Mouse (Mus musculus) megakaryocyte-erythroid progenitor cell, adult 5-6 weeks (primary cell): ENCODE data around the gene Macrod2. TPM values are rescaled to one million over a fixed set of nuclear protein-coding genes. Genes with fewer than 3 reads are reported as not detected.

Source experiments
- ATAC-seq: replicated peaks from 2 replicates; pipeline ENCODE4 v1.8.0; 2016; ENCODE audit warnings: mild to moderate bottlenecking, inconsistent platforms; ENCODE audit not compliant: severe bottlenecking, poor library complexity, low FRiP score, low TSS enrichment
- total RNA-seq, 2 experiments: library from RNA; stranded (forward) in 1 of 2; stranded (reverse) in 1 of 2; fragments of 200-1000, 215-1000 nt in 1 of 2; fragments of >200 nt in 1 of 2; fragmentation: Nextera tagmentation in 1 of 2; gene quantifications; 2 replicates each; pipeline ENCODE4 v1.2.3; 2014 to 2017

The Macrod2 gene
- total RNA-seq, 2 experiments from 2014 or later: 7.4 to 10.8 TPM

- no peak for ATAC-seq
These were observed 609.2 kb downstream of the Macrod2 start for GRCm38 (mm10) chr2:141004326-141004725.

- ATAC-seq: no peak
These were observed 610.5 kb downstream of the Macrod2 start for GRCm38 (mm10) chr2:141005616-141006015.

DNA sequence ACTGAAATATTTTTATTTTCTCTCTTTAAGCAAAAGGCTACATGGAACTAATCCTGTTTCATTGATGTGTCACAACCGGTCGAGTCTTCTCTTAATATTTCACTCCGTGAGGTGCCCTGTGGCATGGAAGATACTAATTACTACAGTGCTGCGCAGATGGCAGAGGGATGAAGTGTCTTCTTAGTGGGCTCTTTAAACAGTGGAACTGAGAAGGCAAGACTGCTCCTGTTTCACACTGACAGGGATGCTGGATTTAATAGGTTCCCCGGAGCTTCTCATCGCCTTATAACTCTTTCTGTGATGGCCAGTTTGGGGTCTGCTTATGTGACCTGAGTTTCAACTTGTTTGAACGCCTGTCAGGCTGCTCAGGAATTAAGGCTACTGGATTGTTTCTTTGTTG is 612.6 kb downstream of the Macrod2 start:
- no peak for ATAC-seq

- no peak for ATAC-seq
These were observed 613.3 kb downstream of the Macrod2 start for GRCm38 (mm10) chr2:141008458-141008857.

DNA sequence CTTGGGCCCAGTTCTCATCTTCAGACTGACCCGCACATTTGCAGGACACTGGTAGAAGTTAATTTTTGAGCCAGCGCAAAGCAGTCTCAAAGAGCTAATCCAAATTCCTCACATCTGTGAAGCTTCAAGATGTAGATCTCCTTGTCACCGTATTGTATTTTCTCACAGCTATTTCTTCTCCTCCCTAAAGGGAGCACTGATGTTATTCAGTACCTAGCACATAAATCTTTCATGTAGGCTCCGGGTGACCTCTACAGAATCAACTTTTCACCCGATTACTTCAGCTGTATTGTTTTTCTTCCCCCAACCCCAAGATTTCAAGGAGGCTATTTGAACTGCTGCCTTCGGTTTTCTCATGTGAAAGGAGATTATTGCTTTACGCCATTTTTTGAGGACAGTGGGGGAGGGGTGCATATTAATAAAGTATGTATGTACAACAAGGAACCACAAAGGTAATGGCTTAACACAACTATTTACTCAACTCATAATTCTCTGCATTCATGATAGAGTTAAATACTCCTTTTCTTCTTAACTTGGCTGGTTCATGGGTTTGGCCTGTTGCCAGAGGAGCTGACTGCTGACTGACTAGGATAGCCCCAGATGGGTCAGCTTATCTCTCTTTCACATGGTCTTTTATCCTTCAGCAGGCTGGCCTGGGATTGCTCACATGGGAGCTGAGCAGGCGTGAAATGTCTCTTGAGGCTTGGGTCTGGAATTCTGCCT is 618.5 kb downstream of the Macrod2 start:
- peak; percentile 91 for ATAC-seq

- ATAC-seq: no peak
These were observed 627.9 kb downstream of the Macrod2 start for GRCm38 (mm10) chr2:141022971-141023370.

DNA sequence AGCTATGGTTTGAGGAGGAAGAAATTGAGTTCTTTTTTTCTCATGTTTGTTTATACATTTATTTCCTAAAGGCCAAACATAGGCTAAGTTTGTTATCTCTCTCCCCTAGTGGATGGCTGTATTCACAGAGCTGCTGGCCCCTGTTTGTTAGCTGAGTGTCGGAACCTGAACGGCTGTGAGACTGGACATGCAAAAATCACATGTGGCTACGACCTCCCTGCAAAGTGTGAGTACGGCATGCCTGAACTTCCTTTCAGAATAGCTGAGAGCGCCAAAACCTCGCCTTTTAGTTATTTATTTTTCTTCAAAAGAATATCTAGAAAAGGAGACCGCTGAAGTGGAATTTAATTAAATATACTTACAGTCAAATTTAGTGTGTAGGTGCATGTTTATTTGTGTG is 628.8 kb downstream of the Macrod2 start:
- no peak for ATAC-seq

- ATAC-seq: no peak
These were observed 629.4 kb downstream of the Macrod2 start for GRCm38 (mm10) chr2:141024316-141025043.

- ATAC-seq: no peak
These were observed 661.8 kb downstream of the Macrod2 start for GRCm38 (mm10) chr2:141056685-141057454.

- ATAC-seq: no peak
These were observed 662.3 kb downstream of the Macrod2 start for GRCm38 (mm10) chr2:141057455-141057833.

- no peak for ATAC-seq
These were observed 679.1 kb downstream of the Macrod2 start for GRCm38 (mm10) chr2:141073981-141074855.

DNA sequence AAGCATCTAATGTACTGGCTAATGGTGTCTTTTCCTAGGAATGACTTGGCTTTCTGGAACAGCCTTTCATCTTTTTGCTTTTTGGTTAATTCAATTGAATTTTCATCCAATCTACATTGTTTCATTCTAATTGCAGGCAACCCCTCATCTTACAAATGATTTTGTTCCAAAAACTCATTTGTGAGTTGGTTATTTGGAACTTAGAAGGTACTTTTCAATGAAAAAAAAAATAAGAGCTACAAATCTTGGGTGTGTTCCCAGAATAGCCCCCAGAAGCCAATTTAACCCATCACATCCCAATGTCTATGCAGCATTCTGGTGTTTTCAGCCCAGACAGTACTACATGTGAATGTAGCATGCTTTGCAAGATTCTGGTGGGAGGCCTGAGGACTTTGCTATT is 683.1 kb downstream of the Macrod2 start:
- no peak for ATAC-seq

DNA sequence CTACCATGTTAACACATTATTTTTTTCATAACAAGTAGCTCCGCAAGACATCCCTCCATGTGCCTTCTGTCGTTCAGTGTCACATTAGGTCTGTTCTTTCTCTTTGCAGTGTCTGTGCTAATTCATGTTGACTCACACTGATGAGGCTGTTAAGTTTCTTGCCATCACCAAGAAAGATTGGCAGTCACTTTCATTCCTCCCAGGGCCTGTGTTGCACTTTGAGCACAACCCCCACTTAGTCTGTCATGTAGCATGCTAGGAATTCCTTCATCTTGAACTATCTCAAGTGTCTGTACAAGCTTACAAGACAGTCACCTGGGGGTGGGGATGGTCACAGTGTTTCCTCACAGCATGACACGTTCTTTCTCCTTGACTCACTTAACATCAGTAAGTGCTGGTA is 696.2 kb downstream of the Macrod2 start:
- no peak for ATAC-seq

DNA sequence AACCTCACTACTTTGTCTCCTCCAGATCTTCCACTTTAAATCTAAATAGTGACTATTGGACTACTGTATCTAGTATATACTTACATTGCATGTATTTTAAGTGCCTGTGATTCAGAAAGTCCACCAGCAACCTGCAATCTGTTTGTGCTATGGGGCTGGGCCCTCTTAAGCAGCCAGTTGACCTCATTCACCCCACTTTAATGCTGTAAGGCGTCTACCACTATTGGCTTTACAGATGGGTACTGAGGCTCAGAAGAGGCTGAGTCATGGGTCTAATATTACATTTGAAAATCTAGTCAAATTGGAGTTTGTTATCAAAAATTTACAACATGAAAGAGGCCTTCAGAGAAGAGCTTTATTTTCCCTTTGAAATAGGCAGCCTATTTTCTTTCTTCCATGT is 722.5 kb downstream of the Macrod2 start:
- no peak for ATAC-seq

DNA sequence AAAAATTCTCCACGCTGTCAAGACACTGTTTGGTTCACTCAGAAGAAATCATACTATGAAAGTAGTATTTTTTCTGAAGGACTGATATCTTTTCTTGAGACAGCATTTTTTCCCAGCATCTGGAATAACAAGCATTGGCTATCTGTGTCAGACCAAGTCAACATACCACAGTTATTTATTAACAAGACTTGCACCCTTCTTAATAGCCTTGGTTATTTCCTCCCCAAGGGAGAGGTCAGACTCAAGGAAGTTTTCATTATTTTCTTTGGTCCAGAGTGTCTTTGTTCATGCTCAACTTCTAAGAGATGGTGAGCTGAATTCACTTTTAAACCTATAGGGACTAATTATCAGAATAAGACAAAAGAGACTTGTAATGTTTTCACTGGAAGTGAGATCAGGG is 728.8 kb downstream of the Macrod2 start:
- ATAC-seq: no peak

DNA sequence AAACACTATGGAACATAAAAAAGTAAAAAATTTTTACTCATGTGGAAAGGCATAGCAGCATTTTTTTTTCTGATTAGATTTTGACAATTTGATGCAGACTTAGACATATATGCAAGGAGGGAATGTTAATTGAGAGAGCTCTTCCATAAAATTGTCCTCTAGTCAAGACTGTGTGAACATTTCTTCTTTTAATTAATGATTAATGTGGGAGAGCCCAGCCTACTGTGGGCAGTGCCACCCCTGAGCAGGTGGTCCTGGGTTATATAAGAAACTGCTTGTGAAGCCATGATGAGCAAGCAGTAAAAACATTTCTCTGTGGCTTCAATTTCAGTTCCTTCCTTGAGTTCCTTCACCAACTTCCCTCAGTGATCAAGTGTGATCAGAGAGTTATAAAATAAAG is 730.5 kb downstream of the Macrod2 start:
- no peak for ATAC-seq

GRCm38 (mm10) chr2:141142266-141142665 is 747.2 kb downstream of the Macrod2 start:
- no peak for ATAC-seq

DNA sequence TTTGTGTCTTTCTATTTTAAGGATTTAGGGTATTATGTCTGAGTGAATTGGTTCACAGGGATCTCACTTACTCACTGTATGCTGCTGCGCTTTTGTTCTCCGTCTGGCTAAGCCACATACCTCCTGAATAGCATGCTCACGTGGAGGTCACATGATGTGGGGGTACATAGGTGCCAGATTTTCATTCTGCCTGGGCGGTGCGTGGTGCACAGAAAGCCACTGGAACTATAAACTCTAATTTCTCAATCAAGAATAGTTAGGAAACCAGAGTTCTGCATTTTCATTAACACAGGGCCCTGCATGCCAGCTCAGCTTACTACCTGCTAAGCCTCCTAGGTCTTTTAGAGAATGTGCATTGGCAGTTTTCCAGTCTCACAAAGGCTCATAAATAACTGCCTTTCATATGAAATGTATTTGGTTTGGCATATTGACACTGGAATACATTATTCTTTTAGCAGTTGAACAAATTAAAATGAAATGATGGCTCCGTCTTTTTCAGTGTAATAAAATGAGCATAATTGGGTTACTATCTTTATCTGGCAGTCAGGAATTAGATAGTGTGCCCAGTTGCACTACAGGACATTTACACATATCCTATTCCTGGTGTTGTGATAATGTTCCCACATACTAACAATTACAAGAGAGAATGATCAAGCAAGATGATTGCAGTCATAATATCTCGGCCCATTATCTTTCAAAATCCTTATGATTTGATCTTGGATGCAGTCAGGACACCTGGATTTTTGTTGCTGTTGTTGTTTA is 757.1 kb downstream of the Macrod2 start:
- ATAC-seq: no peak

- no peak for ATAC-seq
These were observed 760.9 kb downstream of the Macrod2 start for GRCm38 (mm10) chr2:141155972-141156371.
